Mouse (Mus musculus) hindbrain, embryonic 10.5 days (tissue): ENCODE results near the gene C130032M10Rik. TPM values are rescaled to one million over a fixed set of nuclear protein-coding genes. Genes with fewer than 3 reads are reported as not detected.

ENCODE experiments used
- DNase-seq: peaks from one replicate; pipeline ENCODE4 v3.0.0-alpha.2; 2017; ENCODE audit warnings: low spot score
- H3K27ac ChIP-seq: fragments of 300-500 bp; sonication (generic); 2 replicates; pipeline ENCODE4 v1.5.1; 2016; ENCODE audit warnings: mild to moderate bottlenecking, moderate library complexity
- H3K27me3 ChIP-seq: fragments of 300-500 bp; sonication (generic); 2 replicates; pipeline ENCODE4 v1.6.1; 2016; ENCODE audit warnings: mild to moderate bottlenecking; ENCODE audit not compliant: poor library complexity, insufficient read depth, severe bottlenecking
- H3K36me3 ChIP-seq: fragments of 300-500 bp; sonication (generic); 2 replicates; pipeline ENCODE4 v1.6.1; 2016; ENCODE audit warnings: mild to moderate bottlenecking, moderate library complexity
- H3K4me1 ChIP-seq: fragments of 300-500 bp; sonication (generic); replicated peaks from 2 replicates; pipeline ENCODE4 v1.6.1; 2016; ENCODE audit warnings: mild to moderate bottlenecking
- H3K4me3 ChIP-seq: fragments of 300-500 bp; sonication (generic); 2 replicates; pipeline ENCODE4 v1.5.1; 2016; ENCODE audit warnings: mild to moderate bottlenecking, moderate library complexity
- H3K9me3 ChIP-seq: fragments of 300-500 bp; sonication (generic); 2 replicates; pipeline ENCODE4 v1.6.1; 2016; ENCODE audit warnings: mild to moderate bottlenecking, moderate library complexity
- WGBS: fragments of 180-500 bp; shearing (Covaris S2); methylation state at CpG from one replicate; pipeline ENCODE4 v1.1.7; 2016; 5-methylcytosine and 5-hydroxymethylcytosine counted together
- polyA plus RNA-seq: library from polyadenylated mRNA; unstranded; fragments of >200 nt; fragmentation: Nextera tagmentation; extraction: Ambion mirVana; gene quantifications from 2 replicates; pipeline ENCODE4 v1.2.1, GENCODE M21; 2016

The C130032M10Rik gene
- polyA plus RNA-seq, 1 experiment from 2014 or later = 0.38 TPM

DNA sequence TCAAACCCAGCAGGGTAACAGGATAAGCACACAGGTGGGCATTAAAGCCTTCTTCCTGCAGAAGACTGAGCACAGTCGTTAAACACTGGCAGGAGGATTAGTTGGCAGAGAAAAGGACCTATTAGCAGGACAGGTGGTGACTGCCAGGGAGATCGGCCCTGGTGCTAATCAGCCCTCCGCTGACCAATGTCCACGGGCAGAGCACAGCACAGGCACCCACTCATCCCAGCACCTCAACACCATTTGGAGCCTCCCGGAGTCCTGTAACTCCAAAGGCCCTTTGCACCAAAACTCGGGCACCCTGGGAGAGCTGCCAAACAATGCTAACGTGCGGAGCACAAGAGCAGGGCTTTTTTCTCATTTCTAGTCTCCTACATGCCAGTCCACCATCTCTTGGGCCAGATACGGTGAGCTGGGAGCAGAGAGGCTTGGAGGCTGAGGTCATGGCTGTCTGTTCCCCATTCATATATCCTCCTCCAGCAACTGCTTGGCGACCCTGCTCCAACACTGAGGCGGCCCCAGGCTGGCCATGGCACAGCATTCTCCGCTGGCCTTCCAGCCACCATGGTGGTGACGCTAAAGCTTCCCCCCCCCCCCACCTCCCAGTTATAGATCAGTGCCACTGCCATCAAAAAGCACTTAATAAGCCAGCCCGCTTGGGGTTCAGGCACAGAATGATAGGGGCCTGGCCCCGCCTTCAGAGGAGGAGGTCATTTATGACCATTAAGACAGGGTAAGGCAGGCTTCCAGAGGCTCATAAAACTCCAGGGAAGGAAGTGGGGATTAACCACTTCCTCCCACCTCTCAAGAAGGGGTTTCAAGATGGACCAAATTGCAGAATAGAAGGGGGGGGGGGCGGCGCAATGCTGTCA, 28.6 kb downstream of the C130032M10Rik start:
- H3K4me1 ChIP-seq = peaks cover 92% of the 10 kb centered on the region

GRCm38 (mm10) chr9:114544754-114545393, 29.4 kb downstream of the C130032M10Rik start:
- no peak for DNase-seq
- no peaks in the 10 kb centered on the region for H3K27me3 ChIP-seq
- H3K4me1 ChIP-seq = peaks cover 94% of the 10 kb centered on the region

More for the DNA sequence above, 28.6 kb downstream of the C130032M10Rik start:
- 72% methylated on average over 17 of the region's 17 CpGs for WGBS
- peaks cover 4% of the 10 kb centered on the region; the same call in 1 of the 2 replicates for H3K36me3 ChIP-seq
- no peaks in the 10 kb centered on the region for H3K9me3 ChIP-seq
- no peak overlapping the region for H3K4me3 ChIP-seq
- peak overlapping the region; percentile 73 for H3K27ac ChIP-seq
- no peak for DNase-seq
- no peaks in the 10 kb centered on the region for H3K27me3 ChIP-seq

GRCm38 (mm10) chr9:114546765-114547164, 31.3 kb downstream of the C130032M10Rik start:
- Histone ChIP-seq H3K4me3 (no peak overlapping the region), H3K36me3 (peaks cover 6% of the 10 kb centered on the region), H3K4me1 (peaks cover 92% of the 10 kb centered on the region), H3K27me3 (no peaks in the 10 kb centered on the region), H3K9me3 (no peaks in the 10 kb centered on the region), H3K27ac (peak overlapping the region; percentile 81; the same call in 1 of the 2 replicates)
- no peak for DNase-seq
- 67% methylated on average over 12 of the region's 12 CpGs for WGBS

More at GRCm38 (mm10) chr9:114544754-114545393, 29.4 kb downstream of the C130032M10Rik start:
- no peaks in the 10 kb centered on the region for H3K9me3 ChIP-seq
- H3K36me3 ChIP-seq = peaks cover 4% of the 10 kb centered on the region; the same call in 1 of the 2 replicates
- 56% methylated on average over 9 of the region's 9 CpGs for WGBS
- H3K4me3 ChIP-seq = no peak overlapping the region
- peak overlapping the region; percentile 73 for H3K27ac ChIP-seq

DNA sequence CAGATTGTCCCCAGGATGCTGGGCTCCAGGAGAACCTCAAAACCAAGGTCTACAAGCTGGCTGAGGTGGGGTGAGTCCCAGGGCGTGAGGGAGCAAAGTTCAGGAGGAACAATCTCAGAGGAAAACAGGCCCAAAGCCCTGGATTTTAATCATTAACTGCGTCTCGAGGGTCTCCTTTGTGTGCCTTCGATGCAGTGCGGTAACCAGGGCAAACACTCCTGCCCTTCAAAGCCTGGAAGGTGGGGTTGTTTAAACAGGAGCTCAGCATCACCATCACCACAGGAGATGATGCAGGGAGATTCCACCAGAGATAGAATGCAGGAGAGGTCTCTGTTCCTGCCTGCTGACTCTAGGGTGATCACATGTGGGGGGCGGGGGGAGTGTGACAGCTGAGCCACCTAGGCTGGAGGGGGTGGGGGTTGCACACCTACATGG, 32.2 kb downstream of the C130032M10Rik start:
- Histone ChIP-seq H3K4me1 (peaks cover 94% of the 10 kb centered on the region), H3K27ac (peak overlapping the region; percentile 81), H3K9me3 (0 out of 2 replicates have a peak, but pooled peaks cover 3% of the 10 kb centered on the region), H3K36me3 (peaks cover 14% of the 10 kb centered on the region), H3K27me3 (no peaks in the 10 kb centered on the region), H3K4me3 (no peak overlapping the region)
- 26% methylated on average over 6 of the region's 6 CpGs for WGBS
- DNase-seq = no peak

GRCm38 (mm10) chr9:114548496-114548895, 33.0 kb downstream of the C130032M10Rik start:
- Histone ChIP-seq H3K9me3 (0 out of 2 replicates have a peak, but pooled peaks cover 3% of the 10 kb centered on the region), H3K4me1 (peaks cover 94% of the 10 kb centered on the region), H3K36me3 (peaks cover 14% of the 10 kb centered on the region), H3K27ac (peak overlapping the region; percentile 81), H3K4me3 (peak overlapping the region; percentile 31), H3K27me3 (no peaks in the 10 kb centered on the region)
- no peak for DNase-seq
- 12% methylated on average over 4 of the region's 4 CpGs for WGBS

DNA sequence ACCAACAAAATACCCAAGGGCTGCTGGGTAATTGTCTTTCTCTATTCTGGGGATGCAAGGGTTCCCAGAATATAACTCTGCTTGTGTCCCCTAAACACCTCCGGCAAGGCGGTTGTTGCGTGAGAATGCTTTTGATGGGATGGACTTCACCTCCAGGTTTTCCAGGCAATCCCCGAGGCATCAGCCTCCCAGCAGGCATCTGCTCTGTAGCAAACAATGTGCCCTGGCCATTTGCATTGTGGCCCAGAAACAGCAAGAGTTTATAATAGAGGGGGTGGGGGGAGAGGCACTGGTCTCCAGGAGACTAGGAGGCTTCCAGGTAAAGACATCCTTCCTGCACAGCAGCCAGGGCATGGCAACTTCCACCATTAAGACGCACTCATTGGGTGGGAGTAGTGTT, 33.6 kb downstream of the C130032M10Rik start:
- H3K4me1 ChIP-seq = peaks cover 94% of the 10 kb centered on the region
- peak overlapping the region; percentile 81 for H3K27ac ChIP-seq
- 0 out of 2 replicates have a peak, but pooled peaks cover 3% of the 10 kb centered on the region for H3K9me3 ChIP-seq
- H3K27me3 ChIP-seq = no peaks in the 10 kb centered on the region
- DNase-seq = peak; percentile 68
- H3K4me3 ChIP-seq = peak overlapping the region; percentile 31
- peaks cover 14% of the 10 kb centered on the region for H3K36me3 ChIP-seq
- 7% methylated on average over 5 of the region's 5 CpGs for WGBS

- H3K4me1 ChIP-seq = peaks cover 94% of the 10 kb centered on the region
- H3K27me3 ChIP-seq = no peaks in the 10 kb centered on the region
- H3K4me3 ChIP-seq = no peak overlapping the region
- peak overlapping the region; percentile 81 for H3K27ac ChIP-seq
- WGBS = 13% methylated on average over 6 of the region's 6 CpGs
- peaks cover 19% of the 10 kb centered on the region for H3K36me3 ChIP-seq
- H3K9me3 ChIP-seq = 0 out of 2 replicates have a peak, but pooled peaks cover 3% of the 10 kb centered on the region
- no peak for DNase-seq
Measured at GRCm38 (mm10) chr9:114550033-114550432, 34.5 kb downstream of the C130032M10Rik start.

GRCm38 (mm10) chr9:114553828-114554227, 38.3 kb downstream of the C130032M10Rik start:
- H3K4me1 ChIP-seq = peaks cover 94% of the 10 kb centered on the region
- H3K27ac ChIP-seq = peak overlapping the region; percentile 31; the same call in 1 of the 2 replicates
- 0 out of 2 replicates have a peak, but pooled peaks cover 3% of the 10 kb centered on the region for H3K9me3 ChIP-seq
- DNase-seq = no peak
- H3K4me3 ChIP-seq = no peak overlapping the region
- H3K36me3 ChIP-seq = peaks cover 27% of the 10 kb centered on the region
- no peaks in the 10 kb centered on the region for H3K27me3 ChIP-seq

- H3K4me1 ChIP-seq = peaks cover 94% of the 10 kb centered on the region
- H3K36me3 ChIP-seq = peaks cover 27% of the 10 kb centered on the region
- H3K4me3 ChIP-seq = no peak overlapping the region
- H3K9me3 ChIP-seq = 0 out of 2 replicates have a peak, but pooled peaks cover 3% of the 10 kb centered on the region
- H3K27ac ChIP-seq = peak overlapping the region; percentile 31
- H3K27me3 ChIP-seq = no peaks in the 10 kb centered on the region
- WGBS = 63% methylated on average over 5 of the region's 5 CpGs
- no peak for DNase-seq
Measured at GRCm38 (mm10) chr9:114554355-114554979, 39.0 kb downstream of the C130032M10Rik start.

GRCm38 (mm10) chr9:114556276-114556855, 40.9 kb downstream of the C130032M10Rik start:
- peaks cover 94% of the 10 kb centered on the region for H3K4me1 ChIP-seq
- H3K9me3 ChIP-seq = 0 out of 2 replicates have a peak, but pooled peaks cover 3% of the 10 kb centered on the region
- peak overlapping the region; percentile 78 for H3K27ac ChIP-seq
- no peaks in the 10 kb centered on the region for H3K27me3 ChIP-seq
- H3K36me3 ChIP-seq = peaks cover 24% of the 10 kb centered on the region
- WGBS = 22% methylated on average over 10 of the region's 10 CpGs
- H3K4me3 ChIP-seq = peak overlapping the region; percentile 16; the same call in 1 of the 2 replicates
- no peak for DNase-seq

GRCm38 (mm10) chr9:114557086-114557485, 41.6 kb downstream of the C130032M10Rik start:
- Histone ChIP-seq H3K9me3 (0 out of 2 replicates have a peak, but pooled peaks cover 1% of the 10 kb centered on the region), H3K4me1 (peaks cover 92% of the 10 kb centered on the region), H3K4me3 (0 out of 2 replicates have a peak overlapping the region, but pooled peaks have one; percentile 9), H3K27me3 (no peaks in the 10 kb centered on the region), H3K36me3 (peaks cover 17% of the 10 kb centered on the region), H3K27ac (peak overlapping the region; percentile 53; the same call in 1 of the 2 replicates)
- DNase-seq = no peak
- 11% methylated on average over 7 of the region's 7 CpGs for WGBS

DNA sequence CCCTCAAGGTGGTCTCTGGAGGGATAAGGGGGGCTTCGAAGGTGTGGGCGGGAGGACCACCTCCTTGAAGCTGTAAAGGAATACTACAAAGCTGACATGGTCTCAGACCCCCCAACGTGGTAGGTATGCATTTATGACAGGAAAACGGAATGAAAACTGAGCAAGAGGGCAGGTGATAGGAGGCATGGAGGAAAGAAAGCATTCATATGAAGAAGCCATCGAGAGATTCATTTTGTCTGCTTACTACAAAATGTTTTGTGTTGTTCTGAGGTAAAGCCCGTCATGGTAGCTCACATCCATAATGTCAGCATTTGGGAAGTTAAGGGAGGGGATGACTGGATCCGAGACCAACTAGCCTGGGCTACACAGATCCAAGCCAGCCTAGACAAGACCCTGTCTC, 44.6 kb downstream of the C130032M10Rik start:
- peak overlapping the region; percentile 95 for H3K4me3 ChIP-seq
- DNase-seq = no peak
- H3K9me3 ChIP-seq = no peaks in the 10 kb centered on the region
- H3K4me1 ChIP-seq = peaks cover 71% of the 10 kb centered on the region
- no peaks in the 10 kb centered on the region for H3K27me3 ChIP-seq
- H3K27ac ChIP-seq = peak overlapping the region; percentile 100
- WGBS = 4% methylated on average over 7 of the region's 7 CpGs
- H3K36me3 ChIP-seq = peaks cover 7% of the 10 kb centered on the region
